Mouse (Mus musculus) G1E (cell line): ENCODE measurements around the gene Cacna1a.
A peak's percentile ranks its signal among the peaks of the same experiment; 100 is the strongest.

ENCODE experiments used
- CTCF ChIP-seq: IDR thresholded peaks from 2 replicates; pipeline ENCODE4 v1.5.1; 2012; ENCODE audit warnings: low read depth, low read length, inconsistent platforms, mixed read lengths
- GATA1 ChIP-seq: IDR thresholded peaks from 2 replicates; pipeline ENCODE4 v1.6.1; 2012; ENCODE audit warnings: borderline replicate concordance, low read length, inconsistent platforms, mixed read lengths
- POLR2AphosphoS5 ChIP-seq: IDR thresholded peaks from 2 replicates; pipeline ENCODE4 v1.6.1; 2012; ENCODE audit warnings: low read depth, low read length, inconsistent platforms; ENCODE audit not compliant: insufficient replicate concordance
- TAL1 ChIP-seq: conservative IDR thresholded peaks from 2 replicates; pipeline ENCODE4 v1.6.1; 2012; ENCODE audit warnings: low read depth, low read length, inconsistent platforms, mixed read lengths

- TF ChIP-seq CTCF, result no peak
- TF ChIP-seq TAL1, result no peak
- TF ChIP-seq GATA1, result no peak
- TF ChIP-seq POLR2AphosphoS5, result peak; percentile 99
Measured at GRCm38 (mm10) chr8:84662581-84663065, 274.4 kb downstream of the Cacna1a start, which contains the start of gene Ier2.
